23 mouse cellular contexts compared by ENCODE assay signal in the genomic region with DNA sequence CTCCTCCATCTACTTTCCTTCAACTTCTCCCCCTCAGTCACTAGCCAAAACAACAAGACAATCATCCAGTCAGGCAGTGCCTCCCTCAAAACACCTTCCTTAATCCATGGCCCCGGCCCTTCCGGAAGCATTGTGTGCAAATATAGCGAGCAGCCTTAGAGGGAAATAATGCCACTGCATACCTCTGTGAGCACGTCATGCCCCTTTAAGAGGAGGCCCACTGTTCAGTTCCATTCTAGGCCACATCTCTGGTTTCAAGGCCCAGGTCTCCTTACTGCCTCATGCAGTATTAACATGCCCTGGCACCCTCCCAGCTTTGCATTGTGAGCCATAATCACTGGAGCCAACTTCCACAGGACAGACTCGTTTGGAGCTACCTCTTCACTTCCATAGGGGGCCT.
DNase-seq lines count a peak whose midpoint lies in the region; ATAC-seq and TF ChIP-seq lines count a peak whose summit lies in the region.
"Had no signal": no experiment of that assay in that cellular context is flagged by ENCODE, and none has a peak within 500 bp of the region (broad histone marks: within the 10 kb centered on the region; RNA-seq: fewer than 3 reads in every experiment).

No protein-coding gene starts in this region.

- no peak overlapping the region for H3K9ac ChIP-seq in heart, embryonic 13.5 days
- no peak overlapping the region for H3K9ac ChIP-seq in limb, embryonic 13.5 days
- H3K9ac ChIP-seq in limb, embryonic 14.5 days (ENCODE audit: low read depth, low read length, severe bottlenecking): no peak overlapping the region
- H3K9ac ChIP-seq: forebrain, embryonic 12.5 days; forebrain, postnatal 0 days; hindbrain, embryonic 15.5 days had no signal

- 47% methylated on average over 5 of the region's 5 CpGs for WGBS in heart, embryonic 13.5 days
- WGBS in limb, embryonic 13.5 days: 58% methylated on average over 5 of the region's 5 CpGs
- 87% methylated on average over 5 of the region's 5 CpGs for WGBS in limb, embryonic 10.5 days
- 59% methylated on average over 5 of the region's 5 CpGs for WGBS in limb, embryonic 14.5 days

- DNase-seq in cerebellum, postnatal 10 days: peak; percentile 29 to 39
- DNase-seq in cerebellum, adult 18-20 months: no peak
- no peak for DNase-seq in heart, adult 9 months (ENCODE audit: low spot score in 2 of 2)
- no peak for DNase-seq in limb, embryonic 10.5 days (ENCODE audit: low spot score)
- no peak for DNase-seq in limb, embryonic 14.5 days (ENCODE audit: low spot score)
- no peak for DNase-seq in embryo, embryonic 10.5 days (ENCODE audit: low spot score)
- DNase-seq: adrenal gland, postnatal 14 days; B cell, adult 2 months; cerebellum, adult 11-12 months; cerebellum, adult 9-11 months; embryo, embryonic 11 days; forebrain, postnatal 0 days; gastrocnemius, postnatal 36 days; heart, adult 18-20 months; heart, postnatal 14 days had no signal

- ATAC-seq in heart, embryonic 13.5 days (ENCODE audit: extremely low read depth, insufficient number of reproducible peaks, low FRiP score, low TSS enrichment): no peak
- peak; percentile 57 for ATAC-seq in limb, embryonic 13.5 days (ENCODE audit: low FRiP score, low read depth)
- peak; percentile 50; the same call in 1 of the 2 replicates for ATAC-seq in limb, embryonic 14.5 days (ENCODE audit: low FRiP score, low read depth)
- ATAC-seq: activated CD4-positive, CD25-positive, alpha-beta regulatory T cell, adult 4 months; forebrain, postnatal 0 days; intestine, embryonic 16.5 days; Patski had no signal

- 0 out of 2 replicates have a peak overlapping the region, but pooled peaks have one; percentile 45 for H3K27ac ChIP-seq in heart, embryonic 13.5 days (replicated peaks)
- no peak overlapping the region for H3K27ac ChIP-seq in limb, embryonic 13.5 days
- H3K27ac ChIP-seq in limb, embryonic 10.5 days: no peak overlapping the region
- H3K27ac ChIP-seq in limb, embryonic 14.5 days (replicated peaks; ENCODE audit: low read depth, low read length): no peak overlapping the region
- H3K27ac ChIP-seq: forebrain, embryonic 12.5 days; hindbrain, embryonic 15.5 days had no signal

- H3K27me3 ChIP-seq in heart, embryonic 13.5 days (replicated peaks): no peaks in the 10 kb centered on the region
- no peaks in the 10 kb centered on the region for H3K27me3 ChIP-seq in limb, embryonic 13.5 days
- no peaks in the 10 kb centered on the region for H3K27me3 ChIP-seq in limb, embryonic 10.5 days (ENCODE audit: low read depth, poor library complexity, severe bottlenecking)
- H3K27me3 ChIP-seq in limb, embryonic 14.5 days (ENCODE audit: control insufficient read depth, insufficient read depth, low read length): no peaks in the 10 kb centered on the region
- H3K27me3 ChIP-seq: forebrain, embryonic 12.5 days; hindbrain, embryonic 15.5 days had no signal

- H3K4me1 ChIP-seq in heart, embryonic 13.5 days: peaks cover 12% of the 10 kb centered on the region
- H3K4me1 ChIP-seq in limb, embryonic 13.5 days: peaks cover 12% of the 10 kb centered on the region; the same call in 1 of the 2 replicates
- H3K4me1 ChIP-seq in limb, embryonic 10.5 days: no peaks in the 10 kb centered on the region; the same call in 1 of the 2 replicates
- H3K4me1 ChIP-seq in limb, embryonic 14.5 days (ENCODE audit: control insufficient read depth, insufficient read depth, low read length): no peaks in the 10 kb centered on the region

- H3K4me3 ChIP-seq in heart, embryonic 13.5 days: no peak overlapping the region
- no peak overlapping the region for H3K4me3 ChIP-seq in limb, embryonic 13.5 days
- no peak overlapping the region for H3K4me3 ChIP-seq in limb, embryonic 10.5 days
- no peak overlapping the region for H3K4me3 ChIP-seq in limb, embryonic 14.5 days (replicated peaks; ENCODE audit: low read length)
- H3K4me3 ChIP-seq: forebrain, embryonic 12.5 days; hindbrain, embryonic 15.5 days had no signal

- no peaks in the 10 kb centered on the region for H3K9me3 ChIP-seq in heart, embryonic 13.5 days
- no peaks in the 10 kb centered on the region for H3K9me3 ChIP-seq in limb, embryonic 13.5 days
- H3K9me3 ChIP-seq in limb, embryonic 10.5 days (replicated peaks): no peaks in the 10 kb centered on the region
- no peaks in the 10 kb centered on the region for H3K9me3 ChIP-seq in limb, embryonic 14.5 days (ENCODE audit: control insufficient read depth, low read length)
- H3K9me3 ChIP-seq: forebrain, embryonic 12.5 days; hindbrain, embryonic 15.5 days had no signal

- H3K4me2 ChIP-seq in heart, embryonic 13.5 days: no peak overlapping the region
- no peak overlapping the region for H3K4me2 ChIP-seq in limb, embryonic 13.5 days (replicated peaks)
- no peak overlapping the region for H3K4me2 ChIP-seq in limb, embryonic 14.5 days (replicated peaks; ENCODE audit: low read depth, low read length, severe bottlenecking)
- H3K4me2 ChIP-seq: forebrain, embryonic 12.5 days; heart, embryonic 11.5 days; hindbrain, embryonic 15.5 days had no signal

- H3K36me3 ChIP-seq in heart, embryonic 13.5 days: no peaks in the 10 kb centered on the region
- H3K36me3 ChIP-seq in limb, embryonic 13.5 days: no peaks in the 10 kb centered on the region
- H3K36me3 ChIP-seq in limb, embryonic 10.5 days: no peaks in the 10 kb centered on the region
- H3K36me3 ChIP-seq in limb, embryonic 14.5 days (ENCODE audit: control insufficient read depth, insufficient read depth, low read length): no peaks in the 10 kb centered on the region
- H3K36me3 ChIP-seq: forebrain, embryonic 12.5 days; hindbrain, embryonic 15.5 days had no signal

- no peak for TF ChIP-seq POLR2A in limb, embryonic 14.5 days (IDR thresholded peaks at IDR 0.05; ENCODE audit: borderline replicate concordance, extremely low read depth, insufficient read depth, insufficient read length)

Comparison
In these comparisons a context has a peak if more than half of its experiments do, and no peak if none do; other contexts are left out.
1. DNase-seq: peak in cerebellum, postnatal 10 days (2 of 2); none in cerebellum, adult 18-20 months (0 of 2), heart, adult 9 months (0 of 2), limb, embryonic 10.5 days (single experiment), limb, embryonic 14.5 days (single experiment) and embryo, embryonic 10.5 days (single experiment).